Mouse (Mus musculus) liver, embryonic 14.5 days (tissue): ENCODE measurements around the gene Ctf2. TPM values are rescaled to one million over a fixed set of nuclear protein-coding genes. Genes with fewer than 3 reads are reported as not detected.
A peak's percentile ranks its signal among the peaks of the same experiment; 100 is the strongest.

Source experiments
- ATAC-seq: fragments of 200-750 bp; cut with Nextera tagmentation; 2 replicates; pipeline ENCODE4 v1.8.0; 2017; ENCODE audit warnings: moderate number of reproducible peaks, mild to moderate bottlenecking, moderate library complexity; ENCODE audit not compliant: insufficient read depth
- DNase-seq, 3 experiments: peaks; one replicate each; pipeline ENCODE4 v3.0.0-alpha.2; 2012 to 2013; ENCODE audit warnings: low read depth in 3 of 3, low spot score in 3 of 3
- H3K27ac ChIP-seq: fragments of 300-500 bp; sonication (generic); 2 replicates; pipeline ENCODE4 v1.5.1; 2014; ENCODE audit warnings: moderate library complexity, mild to moderate bottlenecking, control low read depth, inconsistent platforms
- H3K27me3 ChIP-seq: fragments of 300-500 bp; sonication (generic); 2 replicates; pipeline ENCODE4 v1.6.1; 2014; ENCODE audit warnings: mild to moderate bottlenecking, low read length, moderate library complexity; ENCODE audit not compliant: control insufficient read depth, insufficient read depth
- H3K36me3 ChIP-seq: fragments of 300-500 bp; sonication (generic); replicated peaks from 2 replicates; pipeline ENCODE4 v1.6.1; 2014; ENCODE audit warnings: low read depth; ENCODE audit not compliant: control insufficient read depth, insufficient read depth
- H3K4me1 ChIP-seq, 2 experiments: fragments of 200-500 bp in 1 of 2; fragments of 300-500 bp in 1 of 2; sonication (generic) in 1 of 2; replicated peaks; 2 replicates each; pipeline ENCODE4 v1.6.1; 2012 to 2014; ENCODE audit warnings: antibody characterized with exemption in 1 of 2, inconsistent platforms in 1 of 2, low read length in 1 of 2; ENCODE audit not compliant: control insufficient read depth in 2 of 2, insufficient read depth in 2 of 2
- H3K4me2 ChIP-seq: fragments of 300-500 bp; sonication (generic); 2 replicates; pipeline ENCODE4 v1.6.1; 2014; ENCODE audit warnings: low read depth, mild to moderate bottlenecking, control low read depth, moderate library complexity
- H3K4me3 ChIP-seq, 2 experiments: fragments of 200-500 bp in 1 of 2; fragments of 300-500 bp in 1 of 2; sonication (generic) in 1 of 2; 2 replicates each; pipeline ENCODE4 v1.5.1; 2012 to 2014; ENCODE audit warnings: low read depth in 2 of 2, low read length in 2 of 2, mild to moderate bottlenecking in 2 of 2, control low read depth in 1 of 2, inconsistent platforms in 1 of 2, moderate library complexity in 1 of 2; ENCODE audit not compliant: insufficient read depth in 1 of 2
- H3K9ac ChIP-seq: fragments of 300-500 bp; sonication (generic); replicated peaks from 2 replicates; pipeline ENCODE4 v1.6.1; 2014; ENCODE audit warnings: mild to moderate bottlenecking, control low read depth, moderate library complexity
- H3K9me3 ChIP-seq: fragments of 300-500 bp; sonication (generic); 2 replicates; pipeline ENCODE4 v1.6.1; 2016; ENCODE audit warnings: low read length, mixed read lengths; ENCODE audit not compliant: control insufficient read depth
- CTCF ChIP-seq: IDR thresholded peaks from 2 replicates; pipeline ENCODE4 v1.5.1; 2016; ENCODE audit warnings: antibody characterized with exemption, low read depth, control low read depth
- EP300 ChIP-seq: IDR thresholded peaks from 2 replicates; pipeline ENCODE4 v1.6.1; 2016; ENCODE audit warnings: antibody characterized with exemption, low read depth
- WGBS: fragments of 180-500 bp; shearing (Covaris S2); extraction: QIAGEN DNeasy Blood & Tissue Kit; methylation state at CpG from one replicate; pipeline ENCODE4 v1.1.7; 2014; ENCODE audit not compliant: insufficient replicate concordance; 5-methylcytosine and 5-hydroxymethylcytosine counted together
- polyA plus RNA-seq, 2 experiments: library from polyadenylated mRNA; depleted of rRNA in 1 of 2; stranded (reverse) in 1 of 2; unstranded in 1 of 2; fragments of >200 nt; fragmentation: Nextera tagmentation in 1 of 2; extraction: Ambion mirVana in 1 of 2; gene quantifications; 2 replicates each; pipeline versions ENCODE4 v1.2.1 to v1.2.3; 2012 to 2014

Ctf2 gene
- polyA plus RNA-seq, 2 experiments: 0.05 TPM; not detected in 1

DNA sequence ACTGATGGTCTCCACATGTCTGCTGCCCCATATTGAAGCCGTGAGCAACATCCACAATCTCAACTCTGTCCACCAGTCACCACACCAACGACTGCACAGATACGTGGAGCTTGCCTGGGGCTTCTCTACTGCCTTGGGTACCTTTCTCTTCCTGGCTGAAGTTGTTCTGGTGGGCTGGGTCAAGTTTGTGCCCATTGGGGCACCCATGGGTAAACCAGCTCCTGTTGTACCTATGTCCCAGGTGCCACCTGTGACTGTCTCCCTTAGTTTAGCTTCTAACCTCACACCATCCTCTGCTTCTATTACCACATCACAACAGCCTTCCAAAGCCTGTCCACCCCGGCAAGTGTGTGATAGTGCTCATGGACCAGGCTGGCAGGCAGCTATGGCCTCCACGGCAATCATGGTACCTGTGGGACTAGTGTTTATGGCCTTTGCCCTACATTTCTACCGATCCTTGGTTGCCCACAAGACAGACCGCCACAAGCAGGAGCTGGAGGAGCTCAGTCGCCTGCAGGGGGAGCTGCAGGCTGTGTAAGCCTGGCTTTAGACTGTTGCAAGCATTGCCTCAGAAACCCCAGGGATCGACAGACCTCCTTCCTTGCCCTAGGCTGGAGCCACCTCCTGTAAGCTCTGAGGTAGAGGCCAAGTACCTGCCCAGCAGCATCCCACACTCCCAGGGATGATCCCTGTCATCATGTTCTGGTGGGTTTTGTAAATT, 41.9 kb upstream of the Ctf2 start:
- TF ChIP-seq CTCF (peak; percentile 96), EP300 (no peak)
- Histone ChIP-seq H3K27me3 (no peaks in the 10 kb centered on the region), H3K4me3 (no peak overlapping the region), H3K36me3 (peaks cover 1% of the 10 kb centered on the region), H3K9ac (no peak overlapping the region), H3K27ac (no peak overlapping the region), H3K9me3 (no peaks in the 10 kb centered on the region), H3K4me2 (no peak overlapping the region), H3K4me1 (peaks cover 23 to 34% of the 10 kb centered on the region in 2 experiments)
- no peak for ATAC-seq
- WGBS: 33% methylated on average over 9 of the region's 9 CpGs
- DNase-seq: peak; percentile 62 to 71 (median 62)

GRCm38 (mm10) chr7:127772557-127772956, 40.6 kb upstream of the Ctf2 start:
- no peak for DNase-seq
- Histone ChIP-seq H3K4me3 (no peak overlapping the region), H3K27ac (no peak overlapping the region), H3K9me3 (no peaks in the 10 kb centered on the region), H3K27me3 (no peaks in the 10 kb centered on the region), H3K9ac (no peak overlapping the region), H3K4me2 (no peak overlapping the region), H3K36me3 (no peaks in the 10 kb centered on the region), H3K4me1 (peaks cover 24 to 39% of the 10 kb centered on the region in 2 experiments)
- no peak for TF ChIP-seq EP300
- TF ChIP-seq CTCF: no peak
- no peak for ATAC-seq
- 82% methylated on average over 1 of the region's 1 CpGs for WGBS

DNA sequence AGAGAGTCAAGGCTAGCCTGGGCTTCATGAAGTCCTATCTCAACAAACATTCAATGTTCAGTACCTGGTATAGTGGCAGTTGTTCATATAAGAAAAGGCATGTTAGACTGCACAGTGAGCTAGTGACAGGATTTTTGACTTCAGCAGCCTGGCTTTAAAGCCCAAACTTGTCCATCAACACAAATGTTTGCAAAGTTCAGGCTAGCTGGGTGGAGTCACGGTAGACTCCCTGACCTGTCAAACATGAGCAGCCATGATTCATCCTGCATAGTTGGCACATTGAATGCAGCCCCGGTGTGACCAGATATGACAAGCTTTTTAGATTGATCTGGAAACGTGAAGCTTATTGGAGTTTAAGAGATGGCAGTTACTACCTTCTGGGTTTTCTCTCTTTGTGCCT, 40.1 kb upstream of the Ctf2 start:
- Histone ChIP-seq H3K9me3 (no peaks in the 10 kb centered on the region), H3K27ac (no peak overlapping the region), H3K4me2 (no peak overlapping the region), H3K36me3 (no peaks in the 10 kb centered on the region), H3K9ac (no peak overlapping the region), H3K4me3 (no peak overlapping the region), H3K4me1 (peaks cover 24 to 41% of the 10 kb centered on the region in 2 experiments), H3K27me3 (no peaks in the 10 kb centered on the region)
- ATAC-seq (no peak), DNase-seq (no peak)
- TF ChIP-seq CTCF (no peak), EP300 (no peak)
- WGBS: 36% methylated on average over 3 of the region's 3 CpGs

DNA sequence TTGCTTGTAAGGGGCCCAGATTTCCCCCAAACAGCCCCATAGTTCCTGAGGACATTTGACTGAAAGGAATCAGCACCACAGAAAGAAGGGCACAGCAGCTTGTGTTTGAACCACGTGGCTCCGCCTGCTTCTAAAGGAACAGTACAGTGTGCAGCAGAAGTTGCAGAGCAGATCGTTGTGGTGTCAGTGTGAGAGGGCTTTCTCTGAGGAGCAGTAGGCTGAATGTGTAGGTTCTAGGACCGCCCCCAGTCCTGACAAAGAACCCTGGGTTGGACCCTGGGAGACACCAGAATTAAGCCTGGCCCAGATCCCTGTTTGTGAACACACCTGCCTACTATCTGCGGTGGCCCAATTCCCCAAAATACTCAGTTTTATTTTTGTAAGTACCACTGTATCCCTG, 39.3 kb upstream of the Ctf2 start:
- H3K27ac ChIP-seq: no peak overlapping the region
- H3K27me3 ChIP-seq: no peaks in the 10 kb centered on the region
- ATAC-seq (no peak), DNase-seq (no peak)
- H3K9ac ChIP-seq: no peak overlapping the region
- peak overlapping the region; percentile 94 for H3K4me2 ChIP-seq
- no peaks in the 10 kb centered on the region for H3K36me3 ChIP-seq
- 44% methylated on average over 5 of the region's 5 CpGs for WGBS
- H3K4me3 ChIP-seq: no peak overlapping the region
- H3K4me1 ChIP-seq: peaks cover 32 to 48% of the 10 kb centered on the region in 2 experiments
- no peaks in the 10 kb centered on the region for H3K9me3 ChIP-seq
- no peak for TF ChIP-seq CTCF
- no peak for TF ChIP-seq EP300

DNA sequence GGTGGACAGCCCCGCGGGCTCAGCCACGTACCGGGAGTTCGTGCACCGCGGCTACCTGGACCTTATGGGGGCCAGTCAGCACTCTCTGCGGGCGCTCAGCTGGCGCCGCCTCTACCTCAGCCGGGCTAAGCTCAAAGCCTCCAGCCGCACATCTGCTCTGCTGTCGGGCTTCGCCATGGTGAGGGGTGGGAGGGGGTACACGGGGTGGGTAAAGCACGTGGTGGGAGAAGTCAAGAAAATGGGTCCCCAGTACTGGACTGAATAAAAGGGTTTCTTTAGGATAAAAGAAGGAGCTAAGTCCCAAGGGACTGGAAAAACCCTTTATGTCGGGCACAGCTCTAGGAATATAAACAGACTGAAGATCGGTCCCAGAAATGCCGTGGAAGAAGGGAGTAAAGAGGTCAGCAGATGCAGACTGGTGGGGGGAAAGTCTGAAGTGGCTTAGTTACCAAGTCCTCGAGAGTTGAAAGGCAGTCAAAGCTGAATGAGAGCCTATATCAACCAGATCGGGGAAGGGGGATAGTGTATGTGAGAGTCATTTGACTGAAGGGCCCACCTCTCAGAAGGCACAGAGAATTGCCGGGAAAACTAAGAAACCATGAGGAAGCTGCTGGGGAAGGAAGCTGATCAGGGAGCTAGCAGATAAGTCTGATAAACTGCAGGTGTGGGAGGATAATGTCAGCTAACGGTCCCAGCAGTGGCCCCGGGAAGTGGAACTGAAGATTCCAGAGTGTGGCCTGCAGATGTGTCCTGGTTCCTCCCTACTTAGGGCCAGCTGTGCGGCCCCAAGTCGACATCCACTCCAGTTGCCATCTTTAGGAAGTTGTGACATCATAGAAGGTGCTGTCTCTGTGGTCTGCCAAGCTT, 38.3 kb upstream of the Ctf2 start:
- no peak for TF ChIP-seq CTCF
- TF ChIP-seq EP300: peak; percentile 30
- WGBS: 1% methylated on average over 27 of the region's 27 CpGs
- H3K27ac ChIP-seq: peak overlapping the region; percentile 21
- H3K4me1 ChIP-seq: peaks cover 35 to 53% of the 10 kb centered on the region in 2 experiments
- H3K9me3 ChIP-seq: no peaks in the 10 kb centered on the region
- peak overlapping the region; percentile 71 for H3K9ac ChIP-seq
- H3K36me3 ChIP-seq: no peaks in the 10 kb centered on the region
- peak overlapping the region; percentile 94 for H3K4me2 ChIP-seq
- H3K27me3 ChIP-seq: no peaks in the 10 kb centered on the region
- ATAC-seq (no peak), DNase-seq (no peak)
- H3K4me3 ChIP-seq: peak overlapping the region; percentile 58 to 63
